Mouse (Mus musculus) thymus, adult 2 months (tissue): ENCODE results near the gene Lgals3.

Experiments used
- CTCF ChIP-seq: fragments of 200-500 bp; IDR thresholded peaks from 2 replicates; pipeline ENCODE4 v1.5.1; 2012; ENCODE audit warnings: mild to moderate bottlenecking, control low read depth, low read length, moderate library complexity, borderline replicate concordance; ENCODE audit not compliant: control insufficient read depth, poor library complexity, insufficient read depth; ENCODE audit errors: extremely low read depth
- POLR2A ChIP-seq: fragments of 200-500 bp; IDR thresholded peaks from 2 replicates; pipeline ENCODE4 v1.6.1; 2012; ENCODE audit warnings: mild to moderate bottlenecking, low read length, control low read depth, moderate library complexity; ENCODE audit not compliant: control insufficient read depth, poor library complexity, insufficient read depth; ENCODE audit errors: extremely low read depth

DNA sequence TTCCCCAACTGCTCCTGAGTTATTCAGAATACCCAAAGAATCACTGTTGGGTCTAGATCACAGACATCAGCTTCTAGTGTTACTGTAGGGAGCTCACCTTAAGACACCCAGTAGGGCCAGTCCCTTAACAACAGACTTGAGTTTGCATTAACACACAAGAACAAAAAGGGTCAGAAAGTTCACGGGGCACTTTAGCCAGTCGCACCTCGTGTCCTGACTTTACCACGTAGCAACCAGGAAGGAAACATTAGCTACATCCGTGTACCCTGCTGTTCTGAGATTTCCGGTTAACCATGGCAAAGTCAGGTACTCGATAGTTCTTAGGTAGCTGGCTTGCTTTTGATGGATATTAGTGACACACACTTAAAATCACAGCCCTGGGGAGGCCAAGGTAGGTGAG is 16.4 kb downstream of the Lgals3 start:
- no peak for TF ChIP-seq CTCF
- no peak for TF ChIP-seq POLR2A
